Mouse (Mus musculus) liver, embryonic 12.5 days (tissue): ENCODE results near the gene Gm3233. TPM values are rescaled to one million over a fixed set of nuclear protein-coding genes. Genes with fewer than 3 reads are reported as not detected.
"Not testable (repeated sequence)": the region's sequence is repeated elsewhere in the genome, so short reads cannot be mapped to it uniquely, and the experiment has no call there.

Source experiments
- ATAC-seq: fragments of 200-750 bp; cut with Nextera tagmentation; 2 replicates; pipeline ENCODE4 v1.8.0; 2017; ENCODE audit warnings: moderate number of reproducible peaks, mild to moderate bottlenecking, moderate library complexity
- H3K27ac ChIP-seq: fragments of 300-500 bp; sonication (generic); 2 replicates; pipeline ENCODE4 v1.5.1; 2016; ENCODE audit warnings: mild to moderate bottlenecking
- H3K27me3 ChIP-seq: fragments of 300-500 bp; sonication (generic); replicated peaks from 2 replicates; pipeline ENCODE4 v1.6.1; 2016; ENCODE audit warnings: mild to moderate bottlenecking, moderate library complexity
- H3K36me3 ChIP-seq: fragments of 300-500 bp; sonication (generic); 2 replicates; pipeline ENCODE4 v1.6.1; 2016; ENCODE audit warnings: mild to moderate bottlenecking, moderate library complexity
- H3K4me1 ChIP-seq: fragments of 300-500 bp; sonication (generic); 2 replicates; pipeline ENCODE4 v1.6.1; 2016
- H3K4me2 ChIP-seq: fragments of 300-500 bp; sonication (generic); 2 replicates; pipeline ENCODE4 v1.6.1; 2016; ENCODE audit warnings: mild to moderate bottlenecking, moderate library complexity
- H3K4me3 ChIP-seq: fragments of 300-500 bp; sonication (generic); 2 replicates; pipeline ENCODE4 v1.5.1; 2016; ENCODE audit warnings: mild to moderate bottlenecking, moderate library complexity
- H3K9ac ChIP-seq: fragments of 300-500 bp; sonication (generic); 2 replicates; pipeline ENCODE4 v1.6.1; 2016; ENCODE audit warnings: mild to moderate bottlenecking, moderate library complexity
- H3K9me3 ChIP-seq: fragments of 300-500 bp; sonication (generic); replicated peaks from 2 replicates; pipeline ENCODE4 v1.6.1; 2016; ENCODE audit warnings: mild to moderate bottlenecking, moderate library complexity
- WGBS: fragments of 180-500 bp; shearing (Covaris S2); methylation state at CpG from one replicate; pipeline ENCODE4 v1.1.7; 2016; ENCODE audit not compliant: insufficient replicate concordance; 5-methylcytosine and 5-hydroxymethylcytosine counted together
- polyA plus RNA-seq: library from polyadenylated mRNA; unstranded; fragments of >200 nt; fragmentation: Nextera tagmentation; extraction: Ambion mirVana; gene quantifications from 2 replicates; pipeline ENCODE4 v1.2.1, GENCODE M21; 2016

Gene Gm3233
- polyA plus RNA-seq, 1 experiment from 2014 or later, result not detected

GRCm38 (mm10) chr10:77724855-77725254, 34.6 kb downstream of the Gm3233 start:
- H3K4me2 ChIP-seq, result no peak overlapping the region

GRCm38 (mm10) chr10:77720299-77720698, 39.2 kb downstream of the Gm3233 start, which contains the start of gene Krtap12-1:
Krtap12-1 (plus strand) TSS chr10:77720599.
- H3K9ac ChIP-seq, H3K36me3 ChIP-seq, H3K27ac ChIP-seq, H3K4me2 ChIP-seq, H3K4me1 ChIP-seq, H3K4me3 ChIP-seq, H3K9me3 ChIP-seq, ATAC-seq, H3K27me3 ChIP-seq: not testable (repeated sequence)
- 56% methylated on average over 1 of the region's 1 CpGs for WGBS

More at GRCm38 (mm10) chr10:77724855-77725254, 34.6 kb downstream of the Gm3233 start:
- H3K9ac ChIP-seq, result no peak overlapping the region
- H3K4me3 ChIP-seq, result no peak overlapping the region
- no peaks in the 10 kb centered on the region for H3K9me3 ChIP-seq
- no peak for ATAC-seq
- 0 out of 2 replicates have a peak, but pooled peaks cover 5% of the 10 kb centered on the region for H3K27me3 ChIP-seq
- H3K36me3 ChIP-seq, result no peaks in the 10 kb centered on the region
- H3K4me1 ChIP-seq, result no peaks in the 10 kb centered on the region
- H3K27ac ChIP-seq, result no peak overlapping the region
- WGBS, result 56% methylated on average over 8 of the region's 8 CpGs

- 0 out of 2 replicates have a peak, but pooled peaks cover 3% of the 10 kb centered on the region for H3K9me3 ChIP-seq
- WGBS, result 50% methylated on average over 1 of the region's 1 CpGs
- ATAC-seq, result no peak
- H3K4me1 ChIP-seq, result no peaks in the 10 kb centered on the region
- no peak within 1 kb of the TSS for H3K9ac ChIP-seq
- no peaks in the 10 kb centered on the region; the same call in 1 of the 2 replicates for H3K27me3 ChIP-seq
- H3K4me3 ChIP-seq, result no peak within 1 kb of the TSS
- no peak within 1 kb of the TSS for H3K4me2 ChIP-seq
- no peaks in the 10 kb centered on the region for H3K36me3 ChIP-seq
- no peak within 1 kb of the TSS for H3K27ac ChIP-seq
Observed at GRCm38 (mm10) chr10:77715507-77715906, 44.0 kb downstream of the Gm3233 start, which contains the start of gene Gm10142. Gm10142 (plus strand) TSS chr10:77715807.

- H3K4me1 ChIP-seq, result no peaks in the 10 kb centered on the region
- H3K9ac ChIP-seq, result no peak overlapping the region
- no peak for ATAC-seq
- H3K27me3 ChIP-seq, result no peaks in the 10 kb centered on the region; the same call in 1 of the 2 replicates
- H3K9me3 ChIP-seq, result 0 out of 2 replicates have a peak, but pooled peaks cover 3% of the 10 kb centered on the region
- no peak overlapping the region for H3K4me2 ChIP-seq
- H3K36me3 ChIP-seq, result no peaks in the 10 kb centered on the region
- no peak overlapping the region for H3K4me3 ChIP-seq
- no peak overlapping the region for H3K27ac ChIP-seq
- WGBS, result 28% methylated on average over 4 of the region's 4 CpGs
Observed at GRCm38 (mm10) chr10:77713734-77714133, 45.7 kb downstream of the Gm3233 start.

- not testable (repeated sequence) for H3K4me1 ChIP-seq, H3K4me3 ChIP-seq, H3K27ac ChIP-seq, H3K4me2 ChIP-seq, ATAC-seq, H3K9ac ChIP-seq, H3K36me3 ChIP-seq, H3K9me3 ChIP-seq, H3K27me3 ChIP-seq
Observed at GRCm38 (mm10) chr10:77711157-77711556, 48.3 kb downstream of the Gm3233 start, which contains the start of gene Gm10024. Gm10024 (plus strand) TSS chr10:77711457.

- WGBS, result 59% methylated on average over 3 of the region's 3 CpGs
- Histone ChIP-seq H3K9me3 (0 out of 2 replicates have a peak, but pooled peaks cover 6% of the 10 kb centered on the region), H3K4me1 (no peaks in the 10 kb centered on the region)
Observed at GRCm38 (mm10) chr10:77709831-77710230, 49.7 kb downstream of the Gm3233 start.

More at GRCm38 (mm10) chr10:77709831-77710230, 49.7 kb downstream of the Gm3233 start:
- Histone ChIP-seq H3K36me3 (no peaks in the 10 kb centered on the region), H3K27ac (no peak overlapping the region), H3K4me2 (no peak overlapping the region), H3K27me3 (no peaks in the 10 kb centered on the region), H3K4me3 (no peak overlapping the region), H3K9ac (no peak overlapping the region)
- ATAC-seq, result no peak

Other genes with a start within 250 kb of the Gm3233 start
- gene Fam207a, start 243.9 kb downstream of the Gm3233 start, polyA plus RNA-seq, result 32.7 and 33.7 TPM in 2 replicates
- gene Itgb2, start 229.4 kb downstream of the Gm3233 start, polyA plus RNA-seq, result 13.5 and 13.9 TPM in 2 replicates
- gene Pttg1ip, start 178.0 kb downstream of the Gm3233 start, polyA plus RNA-seq, result 68.8 and 72.8 TPM in 2 replicates
- gene Sumo3, start 153.6 kb downstream of the Gm3233 start, polyA plus RNA-seq, result 138 and 146 TPM in 2 replicates
- gene Gm49325, start 153.5 kb downstream of the Gm3233 start, polyA plus RNA-seq, result 5.1 TPM in 1 of 2 replicates, not detected in the other
- 55.7 and 59.9 TPM in 2 replicates for gene Ube2g2, start 137.4 kb downstream of the Gm3233 start, polyA plus RNA-seq
- gene Tspear, start 73.1 kb downstream of the Gm3233 start, polyA plus RNA-seq, result 0.05 TPM in 1 of 2 replicates, not detected in the other
- not detected in 2 replicates for gene Gm19402, start 68.9 kb downstream of the Gm3233 start, polyA plus RNA-seq
- gene Gm9508, start 62.4 kb downstream of the Gm3233 start, polyA plus RNA-seq, result not detected in 2 replicates
- gene Gm10272, start 53.1 kb downstream of the Gm3233 start, polyA plus RNA-seq, result not detected in 2 replicates
- gene Gm10024, start 48.2 kb downstream of the Gm3233 start, polyA plus RNA-seq, result not detected in 2 replicates
- gene Gm10142, start 43.9 kb downstream of the Gm3233 start, polyA plus RNA-seq, result not detected in 2 replicates
- not detected in 2 replicates for gene Krtap12-1, start 39.1 kb downstream of the Gm3233 start, polyA plus RNA-seq
- gene Gm10100, start 33.2 kb downstream of the Gm3233 start, polyA plus RNA-seq, result not detected in 2 replicates
- gene Gm18596, start 17.0 kb downstream of the Gm3233 start, polyA plus RNA-seq, result not detected in 2 replicates
- not detected in 2 replicates for gene Gm9736, start 8.3 kb downstream of the Gm3233 start, polyA plus RNA-seq
- gene Gm3238, start 11.6 kb upstream of the Gm3233 start, polyA plus RNA-seq, result not detected in 2 replicates
- not detected in 2 replicates for gene Gm7138, start 17.3 kb upstream of the Gm3233 start, polyA plus RNA-seq
- not detected in 2 replicates for gene Gm3250, start 22.9 kb upstream of the Gm3233 start, polyA plus RNA-seq
- gene Gm7137, start 28.5 kb upstream of the Gm3233 start, polyA plus RNA-seq, result not detected in 2 replicates
- not detected in 2 replicates for gene Gm9639, start 35.4 kb upstream of the Gm3233 start, polyA plus RNA-seq
- gene Gm19668, start 39.5 kb upstream of the Gm3233 start, polyA plus RNA-seq, result not detected in 2 replicates
- not detected in 2 replicates for gene Gm9507, start 52.2 kb upstream of the Gm3233 start, polyA plus RNA-seq
- gene Gm2696, start 55.0 kb upstream of the Gm3233 start, polyA plus RNA-seq, result not detected in 2 replicates
- gene Krtap10-4, start 67.4 kb upstream of the Gm3233 start, polyA plus RNA-seq, result not detected in 2 replicates
- not detected in 2 replicates for gene Krtap10-10, start 76.3 kb upstream of the Gm3233 start, polyA plus RNA-seq
- gene Gm36176, start 87.1 kb upstream of the Gm3233 start, polyA plus RNA-seq, result not detected in 2 replicates
- gene Gm10318, start 93.2 kb upstream of the Gm3233 start, polyA plus RNA-seq, result not detected in 2 replicates
- gene Gm3285, start 102.3 kb upstream of the Gm3233 start, polyA plus RNA-seq, result not detected in 2 replicates
- gene Lrrc3, start 142.9 kb upstream of the Gm3233 start, polyA plus RNA-seq, result 8.5 and 8.7 TPM in 2 replicates
- 1.1 and 1.2 TPM in 2 replicates for gene Trpm2, start 210.9 kb upstream of the Gm3233 start, polyA plus RNA-seq
- gene 1810043G02Rik, start 218.8 kb upstream of the Gm3233 start, polyA plus RNA-seq, result 6.7 and 6.9 TPM in 2 replicates